Mouse (Mus musculus) neutrophil, adult 83 days (primary cell): ENCODE data around the gene Esr2. TPM values are rescaled to one million over a fixed set of nuclear protein-coding genes. Genes with fewer than 3 reads are reported as not detected.

Experiments used
- total RNA-seq, 2 experiments: library from RNA; stranded (reverse); gene quantifications; one replicate each; pipeline ENCODE4 v1.2.4; 2023

The Esr2 gene
- under 1 TPM in 1 of 2 experiments, not detected in 1; 0.18 TPM for total RNA-seq

DNA sequence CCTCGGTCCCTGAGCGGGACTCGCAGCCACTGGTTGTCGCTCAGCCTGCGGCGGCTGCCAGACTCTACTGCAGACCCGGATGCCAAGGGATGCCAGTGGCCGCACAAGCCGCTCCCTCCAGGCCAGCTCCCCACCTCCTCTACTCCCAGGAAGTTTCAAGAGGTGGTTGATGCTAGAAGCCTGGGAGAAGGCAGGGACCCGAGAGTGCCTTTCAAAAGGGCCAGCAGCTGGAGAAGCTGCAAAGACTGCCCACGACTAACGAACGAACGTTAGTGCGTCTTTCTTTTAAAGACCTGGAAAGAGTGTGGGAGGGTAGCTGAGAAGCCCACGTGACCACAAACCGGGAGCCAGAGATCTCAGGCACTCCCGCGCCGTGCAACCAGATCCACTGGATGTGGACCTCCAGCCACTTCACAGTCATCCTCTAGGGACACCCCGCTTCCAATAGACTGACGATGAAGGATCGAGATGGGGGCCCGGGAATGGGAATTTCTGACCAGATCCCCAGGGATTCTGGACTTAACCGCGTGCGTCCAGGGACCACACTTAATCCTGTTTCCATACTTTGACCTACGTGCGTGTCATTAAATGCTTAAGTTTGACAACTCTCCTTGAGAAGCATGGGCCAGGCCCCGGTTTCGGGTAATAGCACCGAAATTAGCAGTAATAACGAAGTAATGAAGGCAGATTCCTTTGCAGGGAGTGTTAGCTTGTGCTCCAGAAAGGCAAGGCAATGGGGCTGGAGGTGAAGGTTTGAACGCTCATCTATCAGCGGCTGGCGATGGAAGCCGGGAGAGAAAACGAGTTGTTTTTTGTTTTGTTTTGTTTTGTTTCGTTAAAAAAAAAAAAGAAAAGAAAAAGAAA, at the start of gene Esr2:
Gene Esr2 (minus strand): TSS at position 260 of the 864 bp plus-strand sequence.

Other genes with a start within 250 kb of the Esr2 start
- not detected for gene Tex21, start 69.5 kb upstream of the Esr2 start, total RNA-seq
- 10 to 100 TPM; 21.0 to 28.3 TPM for gene Mthfd1, start 78.0 kb upstream of the Esr2 start, total RNA-seq
- gene Akap5, start 147.6 kb upstream of the Esr2 start, total RNA-seq: under 1 TPM; 0.22 TPM
- gene Zbtb25, start 192.3 kb upstream of the Esr2 start, total RNA-seq: 1 to 10 TPM; 6.6 to 7.9 TPM
- 1 to 10 TPM; 5.9 to 6.0 TPM for gene Zbtb1, start 193.0 kb upstream of the Esr2 start, total RNA-seq
- gene Hspa2, start 226.9 kb upstream of the Esr2 start, total RNA-seq: 1 to 10 TPM; 5.0 to 6.3 TPM
- not detected for gene Ppp1r36, start 240.3 kb upstream of the Esr2 start, total RNA-seq